Mouse (Mus musculus) layer of hippocampus, postnatal 25 days (tissue): ENCODE data around the gene Ppp2r5a. TPM values are rescaled to one million over a fixed set of nuclear protein-coding genes. Genes with fewer than 3 reads are reported as not detected.

Experiments
- DNase-seq, 2 experiments: peaks; one replicate each; pipeline ENCODE4 v3.0.0; 2022; ENCODE audit warnings: mixed read lengths in 2 of 2, low spot score in 1 of 2; ENCODE audit errors: extremely low spot score in 1 of 2
- total RNA-seq, 2 experiments: library from RNA; stranded (reverse); gene quantifications; 2 replicates each; pipeline ENCODE4 v1.2.3; 2021

The Ppp2r5a gene
- total RNA-seq, 2 experiments from 2014 or later: 69.3 to 70.9 TPM

GRCm38 (mm10) chr1:191381955-191382736 is 20.9 kb downstream of the Ppp2r5a start:
- DNase-seq: peak in 1 of 2 experiments; percentile 9

- no peak for DNase-seq
Measured at GRCm38 (mm10) chr1:191380843-191381242, 22.2 kb downstream of the Ppp2r5a start.

- no peak for DNase-seq
Measured at GRCm38 (mm10) chr1:191378080-191378479, 25.0 kb downstream of the Ppp2r5a start.

- DNase-seq: no peak
Measured at GRCm38 (mm10) chr1:191375644-191375998, 27.5 kb downstream of the Ppp2r5a start.

- DNase-seq: no peak
Measured at GRCm38 (mm10) chr1:191374993-191375643, 28.0 kb downstream of the Ppp2r5a start.

GRCm38 (mm10) chr1:191369140-191369539 is 33.9 kb downstream of the Ppp2r5a start:
- DNase-seq: no peak

- no peak for DNase-seq
Measured at GRCm38 (mm10) chr1:191368193-191368592, 34.9 kb downstream of the Ppp2r5a start.

GRCm38 (mm10) chr1:191364477-191364876 is 38.6 kb downstream of the Ppp2r5a start:
- DNase-seq: no peak

GRCm38 (mm10) chr1:191362412-191362811 is 40.7 kb downstream of the Ppp2r5a start:
- no peak for DNase-seq

GRCm38 (mm10) chr1:191359478-191359877 is 43.6 kb downstream of the Ppp2r5a start:
- no peak for DNase-seq

- no peak for DNase-seq
Measured at GRCm38 (mm10) chr1:191356936-191357335, 46.1 kb downstream of the Ppp2r5a start.

GRCm38 (mm10) chr1:191353836-191354235 is 49.2 kb downstream of the Ppp2r5a start:
- no peak for DNase-seq

GRCm38 (mm10) chr1:191352786-191353488 is 50.1 kb downstream of the Ppp2r5a start:
- DNase-seq: peak in 1 of 2 experiments; percentile 71

GRCm38 (mm10) chr1:191350355-191350754 is 52.7 kb downstream of the Ppp2r5a start:
- DNase-seq: no peak

- DNase-seq: no peak
Measured at GRCm38 (mm10) chr1:191349486-191350037, 53.5 kb downstream of the Ppp2r5a start.

- DNase-seq: no peak
Measured at GRCm38 (mm10) chr1:191348996-191349395, 54.1 kb downstream of the Ppp2r5a start.

GRCm38 (mm10) chr1:191348592-191348991 is 54.5 kb downstream of the Ppp2r5a start:
- no peak for DNase-seq

GRCm38 (mm10) chr1:191347602-191348001 is 55.5 kb downstream of the Ppp2r5a start:
- no peak for DNase-seq

- no peak for DNase-seq
Measured at GRCm38 (mm10) chr1:191340530-191340929, 62.5 kb downstream of the Ppp2r5a start.

- DNase-seq: no peak
Measured at GRCm38 (mm10) chr1:191339876-191340275, 63.2 kb downstream of the Ppp2r5a start.

- DNase-seq: no peak
Measured at GRCm38 (mm10) chr1:191334500-191334899, 68.6 kb downstream of the Ppp2r5a start.
